Mouse (Mus musculus): ENCODE data around the gene Gm4779. TPM values are rescaled to one million over a fixed set of nuclear protein-coding genes. Genes with fewer than 3 reads are reported as not detected.
"Not testable (repeated sequence)": the region's sequence is repeated elsewhere in the genome, so short reads cannot be mapped to it uniquely, and the experiment has no call there.

Gm4779 gene
- 0.19 and 0.23 TPM in 2 replicates for polyA plus RNA-seq (2015; fragmentation: Nextera tagmentation; extraction: Ambion mirVana)

- H3K9me3 ChIP-seq, result no peaks in the 10 kb centered on the region
- no peak for ATAC-seq
- 96% methylated on average over 31 of the region's 35 CpGs for WGBS
Observed at GRCm38 (mm10) chrX:101794342-101794741, at the start of gene Gm4779, which contains the start of gene 8030474K03Rik. Gene Gm4779, minus strand, starts transcription at chrX:101794423. Gene 8030474K03Rik, plus strand, starts transcription at chrX:101794656.

GRCm38 (mm10) chrX:101819980-101820379, 25.8 kb upstream of the Gm4779 start:
- H3K36me3 ChIP-seq; H3K9ac ChIP-seq; H3K4me1 ChIP-seq (replicated peaks); H3K27me3 ChIP-seq (replicated peaks); H3K9me3 ChIP-seq; H3K4me3 ChIP-seq (replicated peaks); H3K27ac ChIP-seq; H3K4me2 ChIP-seq (replicated peaks); ATAC-seq: not testable (repeated sequence)

More at GRCm38 (mm10) chrX:101794342-101794741, at the start of gene Gm4779, which contains the start of gene 8030474K03Rik:
- no peak within 1 kb of the TSS for H3K4me3 ChIP-seq (replicated peaks)
- H3K27me3 ChIP-seq (replicated peaks), result no peaks in the 10 kb centered on the region
- no peaks in the 10 kb centered on the region for H3K36me3 ChIP-seq
- H3K4me2 ChIP-seq (replicated peaks), result no peak within 1 kb of the TSS
- no peak within 1 kb of the TSS for H3K9ac ChIP-seq
- H3K4me1 ChIP-seq (replicated peaks), result no peaks in the 10 kb centered on the region
- H3K27ac ChIP-seq, result no peak within 1 kb of the TSS

DNA sequence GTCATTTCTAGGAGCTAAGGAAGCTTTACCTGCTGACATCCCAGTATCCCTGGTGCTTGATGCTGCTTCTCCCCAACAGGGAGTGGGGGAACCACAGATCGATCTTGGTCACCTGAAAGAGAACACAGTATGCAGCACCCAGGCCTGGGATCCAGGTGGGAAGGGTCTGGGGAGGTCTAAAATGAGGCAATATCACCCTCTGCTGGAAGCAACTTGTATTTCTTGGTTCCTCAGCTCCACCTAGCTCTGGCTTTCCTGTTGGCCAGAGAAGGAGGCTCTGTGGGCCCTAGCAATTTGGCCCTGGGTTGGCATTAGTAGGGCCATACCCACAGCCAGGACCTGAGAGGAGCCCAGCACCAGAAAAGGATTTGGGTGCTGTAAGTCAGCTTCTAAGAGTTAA, 24.9 kb upstream of the Gm4779 start:
- H3K9ac ChIP-seq, result no peak overlapping the region
- 0 out of 2 replicates have a peak, but pooled peaks cover 3% of the 10 kb centered on the region for H3K27me3 ChIP-seq (replicated peaks)
- H3K4me2 ChIP-seq (replicated peaks), result no peak overlapping the region
- no peaks in the 10 kb centered on the region for H3K36me3 ChIP-seq
- no peaks in the 10 kb centered on the region for H3K9me3 ChIP-seq
- no peak for ATAC-seq
- H3K27ac ChIP-seq, result no peak overlapping the region
- WGBS, result 39% methylated on average over 1 of the region's 1 CpGs
- no peak overlapping the region for H3K4me3 ChIP-seq (replicated peaks)
- H3K4me1 ChIP-seq (replicated peaks), result no peaks in the 10 kb centered on the region

GRCm38 (mm10) chrX:101811750-101812149, 17.5 kb upstream of the Gm4779 start:
- H3K9ac ChIP-seq, result no peak overlapping the region
- no peaks in the 10 kb centered on the region for H3K4me1 ChIP-seq (replicated peaks)
- no peak overlapping the region for H3K27ac ChIP-seq
- no peaks in the 10 kb centered on the region for H3K9me3 ChIP-seq
- WGBS, result 64% methylated on average over 3 of the region's 3 CpGs
- H3K4me3 ChIP-seq (replicated peaks), result no peak overlapping the region
- H3K4me2 ChIP-seq (replicated peaks), result no peak overlapping the region
- ATAC-seq, result no peak
- no peaks in the 10 kb centered on the region for H3K36me3 ChIP-seq
- 0 out of 2 replicates have a peak, but pooled peaks cover 2% of the 10 kb centered on the region for H3K27me3 ChIP-seq (replicated peaks)

DNA sequence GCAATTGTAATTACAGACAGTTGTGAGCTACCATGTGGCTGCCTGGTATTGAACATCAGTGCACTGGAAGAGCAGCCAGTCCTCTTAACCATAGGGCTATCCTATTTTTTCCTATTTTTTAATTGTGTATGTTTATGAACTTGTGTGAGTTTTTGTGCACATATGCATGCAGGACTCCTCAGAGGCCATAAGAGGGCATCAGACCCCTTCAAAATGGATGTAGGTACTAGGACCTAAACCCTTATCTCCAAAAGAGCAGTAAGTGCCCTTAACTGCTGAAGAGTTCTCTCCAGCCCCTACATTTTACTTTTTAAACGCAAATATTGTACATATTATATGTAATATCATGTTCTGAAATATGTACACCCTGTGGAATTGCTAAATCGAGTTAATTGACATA, 11.3 kb upstream of the Gm4779 start:
- no peak overlapping the region for H3K27ac ChIP-seq
- H3K4me3 ChIP-seq (replicated peaks), result no peak overlapping the region
- no peaks in the 10 kb centered on the region for H3K4me1 ChIP-seq (replicated peaks)
- H3K9me3 ChIP-seq, result no peaks in the 10 kb centered on the region
- no peak for ATAC-seq
- WGBS, result 35% methylated on average over 2 of the region's 2 CpGs
- H3K9ac ChIP-seq, result no peak overlapping the region
- H3K27me3 ChIP-seq (replicated peaks), result no peaks in the 10 kb centered on the region
- H3K36me3 ChIP-seq, result no peaks in the 10 kb centered on the region
- no peak overlapping the region for H3K4me2 ChIP-seq (replicated peaks)

GRCm38 (mm10) chrX:101791551-101791950, 2.7 kb downstream of the Gm4779 start:
- no peaks in the 10 kb centered on the region for H3K9me3 ChIP-seq
- H3K27ac ChIP-seq, result no peak overlapping the region
- 48% methylated on average over 4 of the region's 4 CpGs for WGBS
- no peak overlapping the region for H3K4me3 ChIP-seq (replicated peaks)
- no peak overlapping the region for H3K4me2 ChIP-seq (replicated peaks)
- H3K36me3 ChIP-seq, result no peaks in the 10 kb centered on the region
- no peaks in the 10 kb centered on the region for H3K27me3 ChIP-seq (replicated peaks)
- H3K4me1 ChIP-seq (replicated peaks), result no peaks in the 10 kb centered on the region
- H3K9ac ChIP-seq, result no peak overlapping the region
- ATAC-seq, result peak; percentile 51; the same call in 1 of the 2 replicates

- H3K36me3 ChIP-seq, result no peaks in the 10 kb centered on the region
- H3K4me1 ChIP-seq (replicated peaks), result no peaks in the 10 kb centered on the region
- H3K4me3 ChIP-seq (replicated peaks), result no peak overlapping the region
- ATAC-seq, result no peak
- WGBS, result 50% methylated on average over 5 of the region's 5 CpGs
- no peaks in the 10 kb centered on the region for H3K9me3 ChIP-seq
- H3K9ac ChIP-seq, result no peak overlapping the region
- no peak overlapping the region for H3K4me2 ChIP-seq (replicated peaks)
- H3K27ac ChIP-seq, result no peak overlapping the region
- H3K27me3 ChIP-seq (replicated peaks), result no peaks in the 10 kb centered on the region; the same call in 1 of the 2 replicates
Observed at GRCm38 (mm10) chrX:101772035-101772434, 22.2 kb downstream of the Gm4779 start.

DNA sequence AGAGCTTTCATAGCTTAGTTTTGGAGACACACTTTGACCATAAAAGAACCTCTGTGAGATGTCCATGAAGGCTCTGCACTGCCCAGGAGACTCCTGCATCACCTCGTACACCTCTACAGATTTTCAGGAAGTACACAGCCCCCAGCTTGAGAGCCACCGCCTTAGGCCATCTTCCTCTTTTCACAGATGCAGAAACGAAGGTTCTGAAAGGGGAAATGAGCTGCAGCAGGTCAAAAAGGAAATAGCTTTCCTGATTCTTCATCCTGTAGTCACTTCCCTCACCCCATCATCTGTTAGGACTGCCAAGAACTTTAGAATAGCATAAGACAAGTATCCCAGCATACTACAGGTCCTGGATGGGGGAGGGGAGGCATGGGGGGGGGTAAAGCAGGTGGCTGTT, 23.9 kb downstream of the Gm4779 start:
- no peaks in the 10 kb centered on the region for H3K9me3 ChIP-seq
- H3K4me2 ChIP-seq (replicated peaks), result no peak overlapping the region
- H3K4me1 ChIP-seq (replicated peaks), result no peaks in the 10 kb centered on the region
- H3K27ac ChIP-seq, result no peak overlapping the region
- H3K4me3 ChIP-seq (replicated peaks), result no peak overlapping the region
- 64% methylated on average over 3 of the region's 3 CpGs for WGBS
- no peaks in the 10 kb centered on the region; the same call in 1 of the 2 replicates for H3K27me3 ChIP-seq (replicated peaks)
- no peak overlapping the region for H3K9ac ChIP-seq
- no peaks in the 10 kb centered on the region for H3K36me3 ChIP-seq
- no peak for ATAC-seq

- Histone ChIP-seq H3K9me3 (no peaks in the 10 kb centered on the region), H3K4me2 (replicated peaks) (no peak overlapping the region), H3K4me1 (replicated peaks) (no peaks in the 10 kb centered on the region), H3K27me3 (replicated peaks) (no peaks in the 10 kb centered on the region; the same call in 1 of the 2 replicates), H3K36me3 (no peaks in the 10 kb centered on the region), H3K9ac (no peak overlapping the region), H3K27ac (no peak overlapping the region), H3K4me3 (replicated peaks) (no peak overlapping the region)
- 63% methylated on average over 2 of the region's 2 CpGs for WGBS
- ATAC-seq, result no peak
Observed at GRCm38 (mm10) chrX:101769478-101769877, 24.7 kb downstream of the Gm4779 start.

- WGBS, result 71% methylated on average over 7 of the region's 7 CpGs
- Histone ChIP-seq H3K27ac (no peak overlapping the region), H3K9me3 (no peaks in the 10 kb centered on the region), H3K9ac (no peak overlapping the region), H3K27me3 (replicated peaks) (no peaks in the 10 kb centered on the region), H3K36me3 (no peaks in the 10 kb centered on the region), H3K4me2 (replicated peaks) (no peak overlapping the region), H3K4me3 (replicated peaks) (no peak overlapping the region), H3K4me1 (replicated peaks) (no peaks in the 10 kb centered on the region)
- ATAC-seq, result no peak
Observed at GRCm38 (mm10) chrX:101767280-101767679, 26.9 kb downstream of the Gm4779 start.

GRCm38 (mm10) chrX:101765111-101765510, 29.1 kb downstream of the Gm4779 start:
- no peak overlapping the region for H3K9ac ChIP-seq
- no peaks in the 10 kb centered on the region for H3K27me3 ChIP-seq (replicated peaks)
- H3K4me2 ChIP-seq (replicated peaks), result no peak overlapping the region
- no peaks in the 10 kb centered on the region for H3K4me1 ChIP-seq (replicated peaks)
- no peak for ATAC-seq
- no peaks in the 10 kb centered on the region for H3K36me3 ChIP-seq
- H3K27ac ChIP-seq, result no peak overlapping the region
- H3K4me3 ChIP-seq (replicated peaks), result no peak overlapping the region
- 83% methylated on average over 4 of the region's 4 CpGs for WGBS
- no peaks in the 10 kb centered on the region for H3K9me3 ChIP-seq

DNA sequence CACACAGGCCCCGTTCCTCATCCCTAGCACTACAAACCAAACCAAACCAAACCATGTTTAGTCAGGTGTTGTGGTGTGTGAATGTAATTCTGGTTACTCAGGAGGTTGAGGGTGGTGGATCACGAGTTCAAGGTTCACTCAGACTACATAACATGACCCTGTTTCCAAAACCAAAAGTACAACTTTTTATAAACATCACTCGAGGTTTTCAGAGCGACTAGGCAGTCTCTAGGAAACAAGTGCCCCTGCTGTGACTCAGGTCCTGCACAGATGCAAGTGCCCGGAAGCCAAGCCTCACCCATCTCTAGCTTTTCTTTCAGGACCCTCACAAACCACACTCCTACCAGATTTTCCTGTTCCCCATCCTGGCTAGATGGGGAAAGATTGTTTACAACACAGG, 29.6 kb downstream of the Gm4779 start:
- ATAC-seq, result no peak
- Histone ChIP-seq H3K4me2 (replicated peaks) (no peak overlapping the region), H3K27me3 (replicated peaks) (no peaks in the 10 kb centered on the region), H3K27ac (no peak overlapping the region), H3K9ac (no peak overlapping the region), H3K9me3 (no peaks in the 10 kb centered on the region), H3K4me1 (replicated peaks) (no peaks in the 10 kb centered on the region), H3K4me3 (replicated peaks) (no peak overlapping the region), H3K36me3 (no peaks in the 10 kb centered on the region)
- 69% methylated on average over 5 of the region's 5 CpGs for WGBS

DNA sequence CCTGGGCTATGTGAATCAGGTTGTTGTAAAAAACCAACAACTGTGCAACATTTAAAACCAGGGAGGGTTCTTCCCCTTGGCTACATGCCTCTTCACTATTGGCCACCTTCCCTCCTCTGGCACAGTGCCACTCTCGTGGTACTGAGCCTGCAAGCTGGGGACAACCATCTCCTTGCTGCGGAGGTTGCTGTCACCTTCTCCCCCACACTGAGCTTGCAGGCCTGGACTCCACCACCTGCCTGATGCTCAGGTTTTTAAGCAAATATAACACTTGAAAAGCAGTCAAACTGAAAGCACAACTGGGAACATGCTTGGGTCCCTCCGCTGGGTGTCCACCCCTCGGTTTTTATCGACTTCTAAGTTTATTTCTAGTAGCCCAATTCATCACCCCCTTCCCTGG, 39.7 kb downstream of the Gm4779 start:
- ATAC-seq, result no peak
- 72% methylated on average over 5 of the region's 5 CpGs for WGBS
- H3K27ac ChIP-seq, result no peak overlapping the region

More for the DNA sequence above, 39.7 kb downstream of the Gm4779 start:
- no peak overlapping the region for H3K4me2 ChIP-seq (replicated peaks)
- H3K27me3 ChIP-seq (replicated peaks), result no peaks in the 10 kb centered on the region
- no peak overlapping the region for H3K4me3 ChIP-seq (replicated peaks)
- no peaks in the 10 kb centered on the region for H3K36me3 ChIP-seq
- no peak overlapping the region for H3K9ac ChIP-seq
- no peaks in the 10 kb centered on the region for H3K9me3 ChIP-seq
- no peaks in the 10 kb centered on the region for H3K4me1 ChIP-seq (replicated peaks)
